Mouse (Mus musculus): ENCODE results near the gene Hint3.
A peak's percentile ranks its signal among the peaks of the same experiment; 100 is the strongest.

Gene Hint3

DNA sequence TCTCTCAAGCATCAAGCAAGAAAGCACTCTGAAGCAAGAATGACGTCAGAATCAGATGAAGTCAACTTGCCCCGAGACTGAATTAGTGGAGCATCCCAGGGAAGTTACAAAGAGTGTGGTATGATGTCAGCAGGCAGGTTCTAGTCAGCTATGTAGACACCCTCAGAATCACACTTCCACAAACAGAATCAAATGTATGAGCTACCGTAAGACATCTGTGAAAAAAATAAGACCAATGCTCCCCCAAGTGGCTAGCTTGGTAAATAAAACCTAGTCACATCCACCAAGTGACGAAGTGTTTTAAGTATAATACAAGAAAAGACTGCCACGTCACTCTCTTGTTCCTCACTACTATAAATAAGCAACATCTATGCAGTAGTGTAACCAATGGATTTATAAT lies 42.4 kb downstream of the Hint3 start:
- DNase-seq (ENCODE audit: low read depth) = peak; percentile 15

DNA sequence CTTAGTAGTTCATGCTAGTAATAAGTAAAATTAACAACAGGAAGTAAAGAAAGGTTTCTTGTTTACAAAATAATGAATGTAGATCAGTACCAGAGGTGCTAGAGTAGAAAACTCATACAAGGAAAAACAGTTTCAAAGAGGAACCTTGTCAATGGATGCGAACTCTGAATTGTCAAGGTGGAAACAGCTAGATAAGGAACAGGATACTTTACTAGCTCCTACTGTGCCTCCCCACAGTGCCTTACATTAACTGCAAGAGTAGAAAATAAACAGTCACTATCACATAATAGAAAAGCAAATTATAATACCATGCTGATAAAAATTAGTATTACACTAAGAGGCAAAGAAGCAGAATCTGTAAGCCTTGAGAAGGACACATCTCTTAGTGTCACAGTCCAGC lies 43.7 kb downstream of the Hint3 start:
- DNase-seq (ENCODE audit: low read depth) = no peak

DNA sequence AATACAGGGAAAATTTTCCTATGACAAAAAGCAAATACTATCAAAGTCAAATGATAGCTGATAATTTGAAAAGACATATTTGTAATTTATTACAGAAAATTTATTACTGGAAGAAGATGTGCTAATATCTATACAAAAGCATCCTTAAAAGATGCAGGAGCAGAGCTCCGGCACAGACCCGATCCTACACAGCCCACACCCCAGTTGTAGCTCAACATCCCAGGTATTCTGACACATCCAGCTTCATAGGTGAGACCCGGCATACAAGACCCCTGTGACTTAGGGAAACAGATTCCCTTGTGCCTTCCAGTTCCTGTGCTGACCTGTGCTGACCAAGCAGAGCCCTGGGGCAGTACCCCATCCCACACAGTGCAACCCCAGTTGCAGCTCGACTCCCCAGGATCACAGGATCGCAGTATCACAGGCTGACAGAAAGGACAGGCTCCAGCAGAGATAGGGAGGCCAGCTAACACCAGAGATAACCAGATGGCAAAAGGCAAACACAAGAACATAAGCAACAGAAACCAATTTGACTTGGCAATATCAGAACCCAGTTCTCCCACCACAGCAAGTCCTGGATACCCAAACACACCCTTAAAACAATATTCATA lies 51.7 kb downstream of the Hint3 start:
- DNase-seq (ENCODE audit: low read depth) = no peak

DNA sequence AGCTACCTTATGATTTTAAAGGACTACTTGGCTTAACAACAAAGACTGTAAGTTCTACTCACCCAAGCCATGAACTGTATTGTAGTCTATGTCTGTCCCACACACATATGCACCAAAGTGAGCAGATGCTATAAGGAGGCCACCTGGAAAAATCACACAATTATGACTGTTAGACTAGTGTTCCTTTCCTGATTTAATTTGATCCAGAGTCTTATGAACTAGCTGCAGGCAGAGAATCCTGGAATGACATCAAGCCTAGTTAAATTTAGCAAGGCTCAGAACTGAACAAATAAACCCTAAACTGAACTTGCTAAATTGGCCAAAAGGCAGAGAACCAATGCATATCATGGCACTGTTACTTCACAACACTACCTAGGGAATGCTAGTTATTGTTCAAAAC lies 63.1 kb downstream of the Hint3 start:
- DNase-seq (ENCODE audit: low read depth) = no peak

DNA sequence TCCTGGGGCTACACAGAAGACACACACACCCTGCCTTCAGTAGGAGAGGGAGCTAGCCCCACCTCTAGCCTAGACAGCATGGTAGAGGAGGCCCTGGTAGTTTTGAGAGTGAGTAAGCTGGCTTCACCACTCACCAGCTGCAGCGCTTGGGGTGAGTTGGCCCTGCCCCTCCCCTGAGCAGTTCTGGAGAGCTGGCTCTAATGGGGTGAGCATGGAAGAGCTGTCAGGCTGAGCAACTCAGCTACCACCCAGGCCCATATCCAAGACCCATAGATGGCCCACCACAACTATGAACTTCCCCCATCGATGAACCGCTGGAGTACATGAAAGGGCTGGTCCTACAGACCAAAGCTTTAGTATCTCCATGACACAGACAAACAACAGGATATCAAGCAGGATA lies 64.8 kb downstream of the Hint3 start:
- no peak for DNase-seq (ENCODE audit: low read depth)

Data from naive thymus-derived CD4-positive, alpha-beta T cell, adult 2 months (primary cell).